Mouse (Mus musculus): ENCODE measurements at regions not wholly inside any gene's neighbourhood (a gene's known extent, or its start where the extent isn't known, plus 50 kb on each side); places are given as distances from the start of the nearest gene placed in this dataset.

DNA sequence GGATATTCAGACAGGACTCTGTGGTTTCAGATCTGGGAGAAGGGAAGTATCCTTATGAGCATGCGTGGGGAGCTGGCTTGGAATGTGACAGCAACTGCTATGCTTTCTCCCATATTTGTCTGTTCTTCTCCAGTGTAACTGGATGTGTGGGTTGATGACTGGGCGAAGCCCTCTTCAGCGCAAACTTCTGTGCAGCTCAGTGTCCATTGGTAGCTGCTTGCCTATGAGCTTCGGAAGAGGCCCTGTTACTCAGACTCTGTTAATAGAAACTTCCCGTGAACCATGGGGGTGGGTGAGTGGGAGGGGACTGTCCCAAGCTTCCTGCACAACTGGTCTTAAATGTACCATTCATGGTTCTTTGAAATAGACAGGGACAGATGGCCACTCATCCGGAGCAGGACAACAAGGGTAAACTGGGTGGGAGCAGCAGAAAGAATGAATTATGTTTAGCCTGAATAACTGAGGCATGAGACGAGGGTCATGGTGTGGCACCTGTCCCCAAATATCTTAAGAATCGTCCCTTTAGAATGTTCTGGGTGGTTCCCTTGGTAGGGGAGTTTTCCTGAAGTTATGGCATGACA is 141.1 kb upstream of the Plxnc1 start:
- no peak for DNase-seq (ENCODE audit: low spot score)

- no peak for DNase-seq (ENCODE audit: low spot score)
Measured at GRCm38 (mm10) chr10:95083341-95084148, 138.9 kb upstream of the Plxnc1 start.

DNA sequence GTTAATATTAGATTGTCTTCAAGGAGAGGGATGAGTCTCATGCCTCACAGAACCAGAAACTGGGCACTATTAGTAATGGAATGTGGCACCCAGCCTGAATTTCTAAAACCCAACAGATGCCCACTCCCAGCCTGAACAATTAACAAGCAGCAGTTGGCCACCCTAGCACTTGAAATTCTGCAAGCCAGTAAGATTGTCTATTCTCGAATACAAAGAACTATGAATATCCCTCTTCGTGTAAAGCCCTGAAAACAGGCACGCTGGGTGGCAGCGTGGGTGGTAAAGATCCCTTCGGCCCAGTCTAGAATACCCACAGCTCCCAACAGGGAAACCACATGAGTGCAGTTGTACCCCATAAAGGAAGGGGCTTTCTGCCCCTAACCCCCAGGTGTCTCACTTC is 138.0 kb upstream of the Plxnc1 start:
- no peak for DNase-seq (ENCODE audit: low spot score)

- DNase-seq (ENCODE audit: low spot score): no peak
Measured at GRCm38 (mm10) chr10:95079979-95080378, 135.3 kb upstream of the Plxnc1 start.

DNA sequence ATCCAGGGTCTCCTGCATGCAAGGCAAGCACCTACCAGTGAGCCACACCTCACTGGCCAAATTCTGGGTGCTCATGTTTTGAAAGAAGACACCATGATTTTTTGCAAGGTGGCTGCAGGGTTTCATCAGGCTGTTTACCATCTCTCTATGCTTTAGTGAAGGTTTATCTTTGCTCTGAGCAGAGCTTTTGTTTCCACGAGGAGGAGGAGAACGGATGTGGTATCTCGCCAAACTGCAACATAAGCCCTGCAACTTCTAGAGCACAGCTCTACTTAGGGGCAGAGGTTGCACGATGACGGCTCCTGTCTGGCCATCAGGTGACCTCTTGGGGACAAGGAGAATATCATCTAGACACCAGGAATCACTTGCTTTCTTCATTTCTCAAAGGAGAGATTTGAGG is 131.8 kb upstream of the Plxnc1 start:
- no peak for DNase-seq (ENCODE audit: low spot score)

DNA sequence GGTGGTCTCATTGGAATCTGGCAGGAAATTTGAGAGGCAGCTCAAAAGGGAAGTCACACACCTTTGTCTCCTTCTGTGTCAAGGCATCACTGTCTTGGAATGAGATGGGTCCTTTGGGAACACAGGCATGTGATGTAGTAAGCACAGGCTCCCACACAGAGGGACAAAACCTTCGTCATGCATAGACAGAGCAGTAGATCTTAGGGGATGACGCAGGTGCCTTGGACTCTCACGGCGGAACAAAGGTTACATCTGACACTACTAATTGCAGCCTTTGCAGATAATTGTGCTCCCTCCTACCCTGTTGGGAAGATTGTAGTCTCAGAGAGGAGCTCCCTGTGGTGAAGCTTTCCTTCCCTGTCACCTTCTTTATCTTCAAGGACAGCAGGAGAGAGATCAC is 131.3 kb upstream of the Plxnc1 start:
- no peak for DNase-seq (ENCODE audit: low spot score)

DNA sequence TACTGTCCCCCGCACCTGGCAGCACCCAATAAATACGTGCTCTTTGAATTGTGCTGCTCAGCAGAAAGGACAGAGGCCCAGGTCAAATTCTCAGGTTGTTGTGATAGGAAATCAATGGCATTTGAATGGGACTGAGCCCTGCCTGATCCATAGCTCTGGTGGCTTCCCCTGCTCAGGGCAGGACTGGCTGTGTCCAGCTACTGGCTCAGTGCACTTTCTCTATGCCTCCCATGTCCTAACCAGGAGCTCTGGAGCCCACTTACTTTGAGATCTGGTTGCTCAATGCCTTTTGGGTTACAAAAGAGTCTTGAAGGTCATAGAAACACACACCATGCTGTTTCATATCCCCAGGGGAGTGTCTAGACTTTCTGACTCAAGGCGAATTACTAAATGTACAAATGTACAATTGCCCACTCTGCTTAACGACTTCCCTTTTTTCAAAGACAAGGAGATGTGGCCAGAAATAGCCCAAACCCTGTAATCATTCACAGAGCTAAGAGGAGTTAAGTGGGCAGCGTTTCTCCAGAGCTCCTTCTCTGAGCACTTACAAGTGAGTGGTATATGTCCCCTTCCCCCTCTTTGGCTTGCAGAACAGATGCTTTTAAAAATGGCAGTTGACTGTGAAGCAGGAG is 130.4 kb upstream of the Plxnc1 start:
- DNase-seq (ENCODE audit: low spot score): no peak

GRCm38 (mm10) chr10:95074381-95074780 is 129.7 kb upstream of the Plxnc1 start:
- DNase-seq (ENCODE audit: low spot score): no peak

- no peak for DNase-seq (ENCODE audit: low spot score)
Measured at GRCm38 (mm10) chr10:95067971-95068370, 123.3 kb upstream of the Plxnc1 start.

DNA sequence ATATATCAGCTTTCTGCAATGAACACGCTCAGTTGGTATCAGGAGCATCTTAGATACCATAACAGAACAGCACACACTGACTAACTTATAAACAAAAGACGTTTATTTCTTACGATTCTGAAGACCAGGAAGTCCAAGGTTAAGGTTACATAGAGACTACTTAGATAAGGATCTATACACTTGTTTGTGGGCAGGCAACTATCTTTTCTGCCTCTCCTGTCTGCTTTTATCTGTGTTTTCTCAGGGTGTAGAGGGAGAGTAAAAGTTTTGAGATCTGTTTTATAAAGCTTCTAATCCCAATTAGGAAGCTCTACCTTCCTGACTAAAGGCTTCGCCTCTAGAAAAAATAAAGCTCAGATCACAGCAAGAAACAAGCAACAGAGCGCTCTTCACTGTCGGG is 122.1 kb upstream of the Plxnc1 start:
- DNase-seq (ENCODE audit: low spot score): no peak

DNA sequence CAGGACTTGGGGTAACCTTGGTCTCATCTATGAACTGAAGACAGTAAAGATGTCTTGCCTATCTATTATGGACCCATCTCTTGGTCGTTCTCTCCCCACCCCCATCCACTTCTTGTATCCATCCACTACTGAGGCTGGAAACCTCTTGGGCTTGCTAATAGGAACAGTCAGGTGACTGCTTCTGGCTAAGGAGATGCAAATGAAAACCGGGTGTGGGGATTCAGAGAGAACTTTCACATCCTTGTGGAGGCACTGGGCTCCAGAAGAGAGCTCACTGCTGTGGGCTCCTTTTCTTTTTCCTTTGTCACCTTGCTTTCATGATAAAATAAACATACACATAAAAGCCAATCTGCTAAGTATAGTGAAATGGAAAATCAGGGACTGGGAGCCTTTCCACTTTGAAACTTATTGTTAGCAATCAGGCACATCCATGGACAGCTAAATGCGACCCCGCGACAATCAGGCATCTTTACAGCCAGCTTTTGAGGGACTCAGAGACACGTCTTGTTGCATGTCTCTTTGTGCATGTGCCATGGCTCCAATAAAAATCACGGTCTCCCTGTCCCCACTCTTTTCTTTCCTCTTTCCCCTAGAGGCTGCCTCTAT is 115.0 kb upstream of the Plxnc1 start:
- DNase-seq (ENCODE audit: low spot score): no peak

GRCm38 (mm10) chr10:95059078-95059477 is 114.4 kb upstream of the Plxnc1 start:
- no peak for DNase-seq (ENCODE audit: low spot score)

GRCm38 (mm10) chr10:95057051-95057714 is 112.5 kb upstream of the Plxnc1 start:
- no peak for DNase-seq (ENCODE audit: low spot score)

- no peak for DNase-seq (ENCODE audit: low spot score)
Measured at GRCm38 (mm10) chr10:95056541-95056940, 111.9 kb upstream of the Plxnc1 start.

- no peak for DNase-seq (ENCODE audit: low spot score)
Measured at GRCm38 (mm10) chr10:95054869-95055268, 110.2 kb upstream of the Plxnc1 start.

- DNase-seq (ENCODE audit: low spot score): no peak
Measured at GRCm38 (mm10) chr10:95048790-95049189, 104.2 kb upstream of the Plxnc1 start.

DNA sequence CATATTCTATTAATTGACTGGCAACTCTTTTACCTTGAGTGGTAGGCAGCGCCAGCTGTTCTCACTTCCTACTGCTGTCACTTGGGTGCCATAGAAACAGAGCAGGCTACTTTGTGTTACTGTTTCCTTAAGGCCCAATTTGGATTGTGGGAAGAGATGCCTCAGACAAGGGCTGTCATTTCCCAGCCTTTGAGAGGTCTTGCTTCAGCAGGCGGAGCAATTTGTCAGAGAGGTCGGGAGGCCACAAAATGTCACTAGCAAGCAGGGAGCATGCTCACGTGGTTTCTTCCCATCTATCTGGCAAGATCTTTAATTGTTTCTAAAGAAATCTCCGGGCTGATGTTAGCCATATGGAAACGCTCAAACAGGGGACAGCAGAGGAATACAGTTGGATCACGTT is 99.3 kb upstream of the Plxnc1 start:
- DNase-seq (ENCODE audit: low spot score): no peak

GRCm38 (mm10) chr10:95040258-95040895 is 95.7 kb upstream of the Plxnc1 start:
- DNase-seq (ENCODE audit: low spot score): no peak

- no peak for DNase-seq (ENCODE audit: low spot score)
Measured at GRCm38 (mm10) chr10:95036043-95036697, 91.5 kb upstream of the Plxnc1 start.

GRCm38 (mm10) chr10:95035371-95035770 is 90.7 kb upstream of the Plxnc1 start:
- DNase-seq (ENCODE audit: low spot score): no peak

DNA sequence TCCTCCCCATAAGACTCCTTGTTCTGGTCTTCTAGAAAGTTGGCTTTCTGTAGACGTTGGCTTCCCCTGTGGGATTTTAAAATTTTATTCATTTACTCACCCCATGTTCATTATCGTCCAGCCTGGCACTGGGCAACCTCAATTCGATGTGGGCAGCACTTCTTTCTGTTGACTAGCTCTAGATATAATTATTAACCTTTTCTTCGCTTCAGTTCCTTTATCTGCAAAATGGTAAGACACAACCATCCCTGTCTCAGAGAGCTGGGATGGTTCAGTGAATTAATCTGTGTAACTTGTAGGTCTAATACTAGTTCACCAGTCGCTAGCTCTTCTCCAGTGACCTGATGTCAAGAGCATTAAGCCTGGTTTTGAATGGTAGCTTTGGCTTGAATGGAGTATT is 89.9 kb upstream of the Plxnc1 start:
- no peak for DNase-seq (ENCODE audit: low spot score)
